Mouse (Mus musculus) hindbrain, embryonic 12.5 days (tissue): ENCODE measurements around the gene Zfp949. TPM values are rescaled to one million over a fixed set of nuclear protein-coding genes. Genes with fewer than 3 reads are reported as not detected.
"Not testable (repeated sequence)": the region's sequence is repeated elsewhere in the genome, so short reads cannot be mapped to it uniquely, and the experiment has no call there.

Experiments used
- ATAC-seq: fragments of 200-750 bp; cut with Nextera tagmentation; 2 replicates; pipeline ENCODE4 v1.8.0; 2017; ENCODE audit warnings: moderate TSS enrichment; ENCODE audit not compliant: low FRiP score
- H3K27ac ChIP-seq: fragments of 300-500 bp; sonication (generic); 2 replicates; pipeline ENCODE4 v1.5.1; 2016; ENCODE audit warnings: mild to moderate bottlenecking
- H3K27me3 ChIP-seq: fragments of 300-500 bp; sonication (generic); 2 replicates; pipeline ENCODE4 v1.6.1; 2016; ENCODE audit warnings: mild to moderate bottlenecking
- H3K36me3 ChIP-seq: fragments of 300-500 bp; sonication (generic); 2 replicates; pipeline ENCODE4 v1.6.1; 2016; ENCODE audit warnings: mild to moderate bottlenecking
- H3K4me1 ChIP-seq: fragments of 300-500 bp; sonication (generic); 2 replicates; pipeline ENCODE4 v1.6.1; 2016
- H3K4me2 ChIP-seq: fragments of 300-500 bp; sonication (generic); replicated peaks from 2 replicates; pipeline ENCODE4 v1.6.1; 2016; ENCODE audit warnings: mild to moderate bottlenecking
- H3K4me3 ChIP-seq: fragments of 300-500 bp; sonication (generic); 2 replicates; pipeline ENCODE4 v1.5.1; 2016; ENCODE audit warnings: mild to moderate bottlenecking
- H3K9ac ChIP-seq: fragments of 300-500 bp; sonication (generic); 2 replicates; pipeline ENCODE4 v1.6.1; 2016; ENCODE audit warnings: mild to moderate bottlenecking, moderate library complexity
- H3K9me3 ChIP-seq: fragments of 300-500 bp; sonication (generic); replicated peaks from 2 replicates; pipeline ENCODE4 v1.6.1; 2016; ENCODE audit warnings: mild to moderate bottlenecking
- WGBS: fragments of 180-500 bp; shearing (Covaris S2); methylation state at CpG from one replicate; pipeline ENCODE4 v1.1.7; 2016; 5-methylcytosine and 5-hydroxymethylcytosine counted together
- polyA plus RNA-seq: library from polyadenylated mRNA; unstranded; fragments of >200 nt; fragmentation: Nextera tagmentation; extraction: Ambion mirVana; gene quantifications from 2 replicates; pipeline ENCODE4 v1.2.1, GENCODE M21; 2016

Gene Zfp949
- polyA plus RNA-seq, 1 experiment from 2014 or later, result 16.5 TPM

DNA sequence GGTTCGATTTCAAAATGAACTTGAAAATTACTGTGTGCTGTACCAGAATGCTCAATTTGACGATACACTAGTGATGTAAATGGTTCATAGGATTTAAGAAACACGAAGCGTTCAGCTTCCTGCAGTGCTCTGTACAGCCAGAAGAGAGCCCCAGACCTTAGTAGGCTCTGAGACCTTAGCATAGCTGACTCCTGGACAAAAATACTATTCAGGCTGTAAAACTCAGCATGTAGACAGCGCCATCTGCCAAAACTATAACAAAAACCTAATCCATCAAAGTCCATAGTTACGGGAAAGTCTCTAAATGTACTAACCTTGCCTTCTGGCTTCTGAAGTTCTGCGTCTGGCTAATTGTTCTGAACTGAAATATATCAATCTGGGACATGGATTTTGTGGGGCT is 550 bp upstream of the Zfp949 start:
- Histone ChIP-seq H3K4me1 (peaks cover 20% of the 10 kb centered on the region), H3K27ac (no peak overlapping the region), H3K36me3 (no peaks in the 10 kb centered on the region; the same call in 1 of the 2 replicates), H3K9ac (no peak overlapping the region), H3K9me3 (no peaks in the 10 kb centered on the region), H3K4me3 (peak overlapping the region; percentile 74), H3K4me2 (peak overlapping the region; percentile 60), H3K27me3 (no peaks in the 10 kb centered on the region)
- 30% methylated on average over 7 of the region's 7 CpGs for WGBS
- ATAC-seq, result peak; percentile 57

DNA sequence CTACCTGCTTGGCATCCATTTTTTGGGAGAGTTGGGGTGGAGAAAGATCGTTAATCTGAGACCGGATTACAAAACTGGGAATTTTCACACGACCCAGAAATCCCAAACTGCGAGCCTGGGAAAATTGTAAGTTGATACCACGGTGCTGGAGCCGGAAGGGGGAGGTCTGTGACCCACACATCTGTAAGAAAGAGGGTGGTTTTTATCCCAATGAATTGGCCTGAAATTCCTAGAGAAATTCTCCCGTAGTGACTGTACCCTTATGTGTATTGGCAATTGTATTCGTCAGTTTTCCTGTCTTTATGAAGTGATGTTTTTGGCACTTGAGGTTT is 760 bp downstream of the Zfp949 start:
- 7% methylated on average over 8 of the region's 8 CpGs for WGBS
- no peak for ATAC-seq

DNA sequence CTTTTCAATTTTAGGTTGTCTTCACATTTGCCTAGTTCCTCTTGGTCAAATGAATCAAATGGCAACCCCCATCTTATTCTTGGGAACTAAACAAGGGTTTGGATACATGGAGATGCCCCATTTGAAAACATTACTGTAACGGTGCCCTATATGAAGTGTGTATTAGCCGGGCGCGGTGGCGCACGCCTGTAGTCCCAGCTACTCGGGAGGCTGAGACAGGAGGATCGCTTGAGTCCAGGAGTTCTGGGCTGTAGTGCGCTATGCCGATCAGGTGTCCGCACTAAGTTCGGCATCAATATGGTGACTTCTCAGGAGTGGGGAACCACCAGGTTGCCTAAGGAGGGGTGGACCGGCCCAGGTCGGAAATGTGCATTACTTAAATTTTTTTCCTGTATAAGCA is 5.3 kb downstream of the Zfp949 start:
- no peaks in the 10 kb centered on the region for H3K27me3 ChIP-seq
- H3K4me3 ChIP-seq, result no peak overlapping the region
- H3K4me2 ChIP-seq, result no peak overlapping the region
- no peaks in the 10 kb centered on the region for H3K9me3 ChIP-seq
- H3K36me3 ChIP-seq, result peaks cover 26% of the 10 kb centered on the region
- ATAC-seq, result no peak
- WGBS, result 99% methylated on average over 14 of the region's 14 CpGs
- no peak overlapping the region for H3K27ac ChIP-seq
- no peak overlapping the region for H3K9ac ChIP-seq
- H3K4me1 ChIP-seq, result peaks cover 20% of the 10 kb centered on the region

More for the DNA sequence above, 760 bp downstream of the Zfp949 start:
- Histone ChIP-seq H3K4me3 (peak overlapping the region; percentile 74), H3K27me3 (no peaks in the 10 kb centered on the region), H3K36me3 (peaks cover 9% of the 10 kb centered on the region; the same call in 1 of the 2 replicates), H3K9ac (peak overlapping the region; percentile 70), H3K4me1 (peaks cover 20% of the 10 kb centered on the region), H3K4me2 (peak overlapping the region; percentile 60), H3K9me3 (no peaks in the 10 kb centered on the region), H3K27ac (peak overlapping the region; percentile 86)

DNA sequence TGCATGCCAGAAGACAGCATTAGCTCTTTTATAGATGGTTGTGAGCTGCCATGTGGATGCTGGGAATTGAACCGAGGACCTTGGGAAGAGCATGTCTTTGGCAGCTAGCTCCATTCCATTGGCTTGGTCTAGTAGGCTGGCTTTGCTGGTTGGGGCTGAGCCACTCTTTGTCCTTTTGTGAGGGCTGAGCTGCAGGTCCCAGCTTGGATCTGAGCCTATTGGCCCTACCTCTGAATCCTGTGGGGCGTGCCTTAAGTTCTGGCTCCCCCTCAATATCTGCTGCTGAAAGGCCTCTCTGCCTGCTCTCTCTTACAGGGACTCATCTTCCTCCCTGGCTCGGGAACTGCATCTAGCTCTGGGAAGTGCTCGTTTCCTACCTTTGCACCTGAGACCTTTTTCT is 10.3 kb downstream of the Zfp949 start:
- peaks cover 44% of the 10 kb centered on the region for H3K36me3 ChIP-seq
- H3K9me3 ChIP-seq, result 0 out of 2 replicates have a peak, but pooled peaks cover 4% of the 10 kb centered on the region

DNA sequence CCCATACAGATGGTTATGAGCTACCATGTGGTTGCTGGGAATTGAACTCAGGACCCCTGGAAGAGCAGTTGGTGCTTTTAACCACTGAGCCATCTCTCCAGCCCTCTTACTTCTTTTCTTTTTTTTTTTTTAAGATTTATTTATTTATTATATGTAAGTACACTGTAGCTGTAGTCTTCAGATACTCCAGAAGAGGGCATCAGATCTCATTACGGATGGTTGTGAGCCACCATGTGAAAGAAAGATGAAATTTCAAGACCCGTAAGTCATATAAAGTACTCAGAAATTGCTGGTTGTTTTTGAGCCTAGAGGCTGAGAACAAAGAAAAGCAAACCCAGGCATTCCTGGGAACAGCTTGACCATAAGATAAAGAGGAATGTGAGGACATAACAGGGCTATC is 13.7 kb downstream of the Zfp949 start:
- WGBS, result 93% methylated on average over 2 of the region's 2 CpGs
- H3K27ac ChIP-seq, H3K4me1 ChIP-seq, H3K4me2 ChIP-seq, ATAC-seq, H3K9ac ChIP-seq, H3K9me3 ChIP-seq, H3K27me3 ChIP-seq, H3K4me3 ChIP-seq: not testable (repeated sequence)
- peaks cover 50% of the 10 kb centered on the region for H3K36me3 ChIP-seq

More for the DNA sequence above, 10.3 kb downstream of the Zfp949 start:
- H3K27me3 ChIP-seq, result no peaks in the 10 kb centered on the region
- H3K9ac ChIP-seq, result no peak overlapping the region
- H3K4me3 ChIP-seq, result no peak overlapping the region
- H3K4me1 ChIP-seq, result no peaks in the 10 kb centered on the region
- no peak overlapping the region for H3K4me2 ChIP-seq
- no peak for ATAC-seq
- H3K27ac ChIP-seq, result no peak overlapping the region
- WGBS, result 89% methylated on average over 4 of the region's 4 CpGs

DNA sequence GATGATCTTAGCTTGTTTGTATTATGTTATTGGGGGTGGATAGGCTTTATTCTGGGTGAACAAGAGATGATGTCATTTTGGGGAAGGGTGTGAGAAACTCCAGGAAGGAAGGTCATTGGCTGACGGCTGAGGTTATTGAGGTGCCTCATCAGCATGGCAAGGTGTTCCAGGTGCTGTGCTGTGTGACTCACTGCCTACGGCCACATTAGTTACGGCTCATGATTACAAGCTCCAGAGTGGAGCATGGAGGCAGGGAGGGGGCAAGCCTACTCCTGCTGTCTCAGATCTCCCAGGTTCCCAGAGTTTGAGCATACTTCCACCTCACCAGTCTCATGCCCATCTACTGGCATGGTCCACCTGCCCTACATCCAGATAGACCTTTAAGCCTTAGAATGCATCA is 22.7 kb downstream of the Zfp949 start:
- not testable (repeated sequence) for ATAC-seq, H3K27me3 ChIP-seq, H3K27ac ChIP-seq, H3K4me2 ChIP-seq, H3K4me3 ChIP-seq, H3K9ac ChIP-seq, H3K4me1 ChIP-seq
- WGBS, result 98% methylated on average over 3 of the region's 3 CpGs
- Histone ChIP-seq H3K36me3 (peaks cover 44% of the 10 kb centered on the region), H3K9me3 (peaks cover 32% of the 10 kb centered on the region)

DNA sequence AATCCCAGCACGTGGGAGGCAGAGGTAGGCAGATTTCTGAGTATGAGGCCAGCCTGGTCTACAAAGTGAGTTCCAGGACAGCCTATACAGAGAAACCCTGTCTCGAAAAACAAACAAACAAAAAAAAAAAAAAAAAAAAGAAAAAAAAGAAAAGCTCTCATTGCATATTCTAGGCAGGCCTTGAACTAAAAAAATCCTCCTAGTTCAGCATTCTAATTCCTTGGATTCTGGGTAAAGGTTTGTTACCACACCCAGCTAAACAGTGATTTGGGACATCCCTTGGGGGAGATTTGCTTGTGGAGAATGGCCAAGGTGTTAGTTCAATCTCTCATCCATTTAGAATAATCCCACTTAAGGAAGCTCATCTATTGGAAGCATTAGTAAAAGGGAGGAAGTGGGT is 32.8 kb downstream of the Zfp949 start, which contains the start of gene Trim43a:
TSS of gene Trim43a (plus strand) at position 301 of the 400 bp plus-strand sequence.
- not testable (repeated sequence) for H3K9me3 ChIP-seq, H3K9ac ChIP-seq, ATAC-seq, H3K27me3 ChIP-seq, H3K4me3 ChIP-seq, H3K36me3 ChIP-seq, H3K4me2 ChIP-seq, H3K4me1 ChIP-seq, H3K27ac ChIP-seq
- 82% methylated on average over 2 of the region's 2 CpGs for WGBS

DNA sequence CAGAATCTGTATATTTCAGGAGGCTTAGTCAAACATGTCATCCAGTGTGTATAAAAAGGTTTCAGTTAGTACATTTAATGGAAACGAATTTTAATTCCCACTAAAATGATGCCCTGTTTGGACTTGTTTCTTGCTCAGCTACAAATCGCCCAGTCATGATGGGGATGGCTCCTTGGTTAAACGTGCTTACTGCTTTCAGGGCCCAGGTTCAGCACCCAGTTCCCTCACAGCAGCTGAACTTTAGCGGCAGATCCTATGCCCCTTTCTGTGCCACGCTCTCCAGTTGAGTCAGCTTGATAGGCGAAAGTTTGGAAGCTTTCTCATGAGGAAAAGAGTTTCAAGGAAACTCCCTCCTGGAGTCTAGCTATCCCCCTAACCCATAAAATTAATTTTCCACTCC is 45.9 kb downstream of the Zfp949 start:
- H3K27me3 ChIP-seq, H3K4me1 ChIP-seq, H3K9ac ChIP-seq, H3K27ac ChIP-seq, ATAC-seq, H3K9me3 ChIP-seq, H3K4me2 ChIP-seq, H3K4me3 ChIP-seq, H3K36me3 ChIP-seq: not testable (repeated sequence)
- WGBS, result 82% methylated on average over 6 of the region's 6 CpGs

DNA sequence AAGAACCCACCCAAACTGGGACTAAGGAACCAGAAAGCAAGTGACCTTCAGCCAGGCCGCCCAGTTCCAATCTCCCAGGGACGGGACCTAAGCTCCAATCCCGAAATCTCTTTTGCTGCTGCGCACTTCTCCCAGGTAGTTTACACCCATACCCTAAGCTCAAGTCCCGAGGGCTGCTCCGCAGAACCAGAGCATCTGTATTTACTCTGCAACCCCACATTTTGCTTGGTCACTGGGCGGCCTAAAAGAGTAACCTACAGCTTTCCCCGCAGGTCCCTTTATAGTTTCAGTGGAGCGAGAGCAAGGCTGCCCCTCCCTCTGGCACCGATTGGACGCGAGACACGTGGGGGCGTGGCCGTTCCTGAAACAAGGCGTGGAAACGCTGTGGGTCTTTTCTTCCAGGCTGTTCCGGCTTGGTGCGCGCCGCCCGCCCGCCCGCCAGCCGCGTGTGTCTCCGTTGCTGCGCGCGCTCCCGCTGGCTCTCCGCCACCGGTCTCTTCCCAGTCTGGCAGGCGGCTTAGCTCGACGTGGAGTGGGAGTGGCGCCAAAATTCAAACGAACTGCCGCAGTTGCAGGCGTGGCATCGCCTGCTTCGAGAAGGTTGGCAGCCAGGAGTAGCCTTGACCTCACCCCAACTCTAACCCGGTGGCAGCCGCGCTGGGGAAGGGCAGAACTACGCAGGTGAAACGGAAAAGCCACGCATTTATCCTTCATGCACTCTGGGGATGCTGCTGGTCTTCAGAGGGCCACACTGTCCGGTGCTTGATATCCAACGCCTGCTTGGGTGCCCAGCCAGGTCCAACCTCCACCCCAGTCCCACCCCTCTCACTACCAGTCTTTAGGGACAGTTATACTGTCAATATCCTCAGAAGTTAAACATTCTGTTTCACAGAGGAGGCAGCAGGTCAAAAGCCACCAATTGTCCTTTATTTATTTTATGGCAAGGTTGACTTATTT is 51.7 kb downstream of the Zfp949 start:
- 1% methylated on average over 48 of the region's 50 CpGs for WGBS
- Histone ChIP-seq H3K4me2 (peak overlapping the region; percentile 55), H3K4me3 (peak overlapping the region; percentile 36)
- H3K27me3 ChIP-seq, H3K9me3 ChIP-seq, H3K27ac ChIP-seq, H3K9ac ChIP-seq, H3K4me1 ChIP-seq, H3K36me3 ChIP-seq: not testable (repeated sequence)
- ATAC-seq, result peak; percentile 99

Other genes starting within 250 kb of the Zfp949 start
- gene Nt5e, start 220.8 kb upstream of the Zfp949 start, polyA plus RNA-seq, result 1.5 and 1.6 TPM in 2 replicates
- 24.8 and 26.5 TPM in 2 replicates for gene Snx14, start 109.1 kb upstream of the Zfp949 start, polyA plus RNA-seq
- 1.0 and 1.5 TPM in 2 replicates for gene Gm20537, start 91.4 kb upstream of the Zfp949 start, polyA plus RNA-seq
- 119 and 122 TPM in 2 replicates for gene Syncrip, start 65.4 kb upstream of the Zfp949 start, polyA plus RNA-seq
- gene Trim43a, start 32.9 kb downstream of the Zfp949 start, polyA plus RNA-seq, result 0.22 and 0.48 TPM in 2 replicates
- gene Mthfsl, start 172.3 kb downstream of the Zfp949 start, polyA plus RNA-seq, result 33.4 and 35.9 TPM in 2 replicates
- not detected in 2 replicates for gene Bcl2a1d, start 183.9 kb downstream of the Zfp949 start, polyA plus RNA-seq